Comparison of ENCODE assay signal across 18 mouse cellular contexts in genomic region chr6:146603651-146604050, GRCm38 (mm10). TPM values are rescaled to one million over a fixed set of nuclear protein-coding genes. Genes with fewer than 3 reads are reported as not detected.
A peak's percentile ranks its signal among the peaks of the same experiment; 100 is the strongest.
DNase-seq lines count a peak whose midpoint lies in the region; ATAC-seq and TF ChIP-seq lines count a peak whose summit lies in the region.
"Had no signal": no experiment of that assay in that cellular context is flagged by ENCODE, and none has a peak within 500 bp of the region (broad histone marks: within the 10 kb centered on the region; RNA-seq: fewer than 3 reads in every experiment).

No protein-coding gene starts in this region.

- no peak for TF ChIP-seq POLR2A in kidney, adult 2 months (IDR thresholded peaks at IDR 0.05; ENCODE audit: low read depth, low read length)

- H3K36me3 ChIP-seq in kidney, adult 2 months (ENCODE audit: control insufficient read depth, insufficient read depth, low read length), result peaks cover 2% of the 10 kb centered on the region; the same call in 1 of the 2 replicates
- H3K36me3 ChIP-seq in midbrain, postnatal 0 days (ENCODE audit: insufficient read depth, low read length), result peaks cover 57% of the 10 kb centered on the region
- peaks cover 24% of the 10 kb centered on the region for H3K36me3 ChIP-seq in midbrain, embryonic 15.5 days (replicated peaks)

- ATAC-seq in frontal cortex, adult (ENCODE audit: low TSS enrichment), result peak; percentile 7; the same call in 1 of the 2 replicates
- ATAC-seq in midbrain, postnatal 0 days (ENCODE audit: low FRiP score), result no peak
- ATAC-seq in midbrain, embryonic 15.5 days (replicated peaks), result no peak
- ATAC-seq: intestine, postnatal 0 days; liver, embryonic 12.5 days had no signal

- no peak overlapping the region for H3K27ac ChIP-seq in kidney, adult 2 months (ENCODE audit: insufficient read depth, low read depth, low read length)
- H3K27ac ChIP-seq in midbrain, postnatal 0 days (ENCODE audit: low read depth, low read length), result no peak overlapping the region
- no peak overlapping the region for H3K27ac ChIP-seq in midbrain, embryonic 15.5 days
- H3K27ac ChIP-seq: embryonic facial prominence, embryonic 10.5 days; hindbrain, embryonic 14.5 days; limb, embryonic 12.5 days; liver, embryonic 12.5 days had no signal

- no peak overlapping the region for H3K4me2 ChIP-seq in midbrain, postnatal 0 days (ENCODE audit: low read depth, low read length, poor library complexity, severe bottlenecking)
- H3K4me2 ChIP-seq in midbrain, embryonic 15.5 days, result no peak overlapping the region
- H3K4me2 ChIP-seq: hindbrain, embryonic 14.5 days; limb, embryonic 12.5 days; liver, embryonic 12.5 days had no signal

- no peaks in the 10 kb centered on the region for H3K27me3 ChIP-seq in kidney, adult 2 months (replicated peaks; ENCODE audit: control insufficient read depth, insufficient read depth, low read length)
- H3K27me3 ChIP-seq in midbrain, postnatal 0 days (ENCODE audit: insufficient read depth, low read length), result no peaks in the 10 kb centered on the region
- no peaks in the 10 kb centered on the region for H3K27me3 ChIP-seq in midbrain, embryonic 15.5 days (replicated peaks)
- H3K27me3 ChIP-seq: limb, embryonic 12.5 days; liver, embryonic 12.5 days had no signal

- 39% methylated on average over 10 of the region's 10 CpGs for WGBS in kidney, adult 2 months
- WGBS in midbrain, postnatal 0 days, result 81% methylated on average over 10 of the region's 10 CpGs
- 77% methylated on average over 10 of the region's 10 CpGs for WGBS in midbrain, embryonic 15.5 days

- no peak for DNase-seq in frontal cortex, postnatal 10 days (ENCODE audit: low spot score in 2 of 2)
- peak; percentile 5 for DNase-seq in kidney, adult 2 months
- DNase-seq in kidney, adult 18-20 months, result no peak
- peak; percentile 7 for DNase-seq in midbrain, postnatal 0 days (ENCODE audit: low spot score)
- DNase-seq in lung, postnatal 10 days, result no peak
- DNase-seq: B cell, adult 2 months; cerebellum, adult 8-10 months; gastrocnemius, postnatal 14 days; lung, adult 2 months; lung, postnatal 36 days; retina, postnatal 1 day had no signal

- TF ChIP-seq CTCF in kidney, adult 2 months (conservative IDR thresholded peaks at IDR 0.05; ENCODE audit: insufficient read depth, insufficient read length, low read depth, low read length), result no peak
- no peak for TF ChIP-seq CTCF in midbrain, postnatal 0 days (IDR thresholded peaks at IDR 0.05)

- H3K9ac ChIP-seq in midbrain, postnatal 0 days (replicated peaks; ENCODE audit: low read length, poor library complexity, severe bottlenecking), result no peak overlapping the region
- H3K9ac ChIP-seq in midbrain, embryonic 15.5 days, result no peak overlapping the region
- H3K9ac ChIP-seq: hindbrain, embryonic 14.5 days; limb, embryonic 12.5 days; liver, embryonic 12.5 days had no signal

- H3K9me3 ChIP-seq in midbrain, postnatal 0 days (ENCODE audit: low read length), result no peaks in the 10 kb centered on the region
- H3K9me3 ChIP-seq in midbrain, embryonic 15.5 days, result no peaks in the 10 kb centered on the region
- H3K9me3 ChIP-seq: embryonic facial prominence, embryonic 10.5 days; limb, embryonic 12.5 days; liver, embryonic 12.5 days had no signal

- H3K4me3 ChIP-seq in kidney, adult 2 months (ENCODE audit: insufficient read depth, low read depth, low read length), result no peak overlapping the region
- no peak overlapping the region for H3K4me3 ChIP-seq in midbrain, postnatal 0 days (ENCODE audit: low read depth, low read length)
- no peak overlapping the region for H3K4me3 ChIP-seq in midbrain, embryonic 15.5 days
- H3K4me3 ChIP-seq: embryonic facial prominence, embryonic 10.5 days; limb, embryonic 12.5 days; liver, embryonic 12.5 days had no signal

- H3K4me1 ChIP-seq in kidney, adult 2 months (ENCODE audit: control insufficient read depth, insufficient read depth, low read length), result no peaks in the 10 kb centered on the region
- no peaks in the 10 kb centered on the region for H3K4me1 ChIP-seq in midbrain, postnatal 0 days (ENCODE audit: insufficient read depth, low read length)
- H3K4me1 ChIP-seq in midbrain, embryonic 15.5 days, result no peaks in the 10 kb centered on the region
- H3K4me1 ChIP-seq: embryonic facial prominence, embryonic 10.5 days; limb, embryonic 12.5 days; liver, embryonic 12.5 days had no signal

RNA-seq across cellular contexts. Expression of gene Ints13, which starts 26.0 kb away (rescaled TPM):
- 10.7 and 11.7 TPM in 2 replicates for polyA plus RNA-seq in kidney, adult 2 months (2012; rRNA removed)
- 20.8 and 36.2 TPM in 2 replicates for total RNA-seq in midbrain, postnatal 0 days (2014; rRNA removed)
- polyA plus RNA-seq in midbrain, postnatal 0 days (2015; fragmentation: Nextera tagmentation; extraction: Ambion mirVana), result 18.1 and 18.4 TPM in 2 replicates
- polyA plus RNA-seq in midbrain, embryonic 15.5 days (2015; fragmentation: Nextera tagmentation; extraction: Ambion mirVana), result 51.8 and 57.6 TPM in 2 replicates

RNA-seq across cellular contexts. Expression of gene Fgfr1op2, which starts 26.6 kb away (rescaled TPM):
- polyA plus RNA-seq in kidney, adult 2 months (2012; rRNA removed), result 35.3 and 36.3 TPM in 2 replicates
- 20.9 and 24.6 TPM in 2 replicates for total RNA-seq in midbrain, postnatal 0 days (2014; rRNA removed)
- 33.4 and 37.7 TPM in 2 replicates for polyA plus RNA-seq in midbrain, postnatal 0 days (2015; fragmentation: Nextera tagmentation; extraction: Ambion mirVana)
- polyA plus RNA-seq in midbrain, embryonic 15.5 days (2015; fragmentation: Nextera tagmentation; extraction: Ambion mirVana), result 38.7 and 38.8 TPM in 2 replicates

RNA-seq across cellular contexts. Expression of gene Med21, which starts 38.7 kb away (rescaled TPM):
- polyA plus RNA-seq in kidney, adult 2 months (2012; rRNA removed), result 45.4 and 59.9 TPM in 2 replicates
- 34.6 and 50.9 TPM in 2 replicates for total RNA-seq in midbrain, postnatal 0 days (2014; rRNA removed)
- polyA plus RNA-seq in midbrain, postnatal 0 days (2015; fragmentation: Nextera tagmentation; extraction: Ambion mirVana), result 101 and 106 TPM in 2 replicates
- 99.3 and 102 TPM in 2 replicates for polyA plus RNA-seq in midbrain, embryonic 15.5 days (2015; fragmentation: Nextera tagmentation; extraction: Ambion mirVana)

RNA-seq across cellular contexts. Expression of gene Tm7sf3, which starts 39.0 kb away (rescaled TPM):
- polyA plus RNA-seq in kidney, adult 2 months (2012; rRNA removed), result 32.9 and 34.8 TPM in 2 replicates
- 44.3 and 49.8 TPM in 2 replicates for total RNA-seq in midbrain, postnatal 0 days (2014; rRNA removed)
- polyA plus RNA-seq in midbrain, postnatal 0 days (2015; fragmentation: Nextera tagmentation; extraction: Ambion mirVana), result 36.3 and 38.3 TPM in 2 replicates
- 26.8 and 30.0 TPM in 2 replicates for polyA plus RNA-seq in midbrain, embryonic 15.5 days (2015; fragmentation: Nextera tagmentation; extraction: Ambion mirVana)

Comparison
In these comparisons a context has a peak if more than half of its experiments do, and no peak if none do; other contexts are left out.
1. DNase-seq: peak in kidney, adult 2 months (single experiment) and midbrain, postnatal 0 days (single experiment); none in frontal cortex, postnatal 10 days (0 of 2), kidney, adult 18-20 months (single experiment) and lung, postnatal 10 days (single experiment).